Mouse (Mus musculus) thymus, adult 2 months (tissue): ENCODE measurements around the gene Isg15.

Source experiments
- CTCF ChIP-seq: fragments of 200-500 bp; IDR thresholded peaks from 2 replicates; pipeline ENCODE4 v1.5.1; 2012; ENCODE audit warnings: mild to moderate bottlenecking, control low read depth, low read length, moderate library complexity, borderline replicate concordance; ENCODE audit not compliant: control insufficient read depth, poor library complexity, insufficient read depth; ENCODE audit errors: extremely low read depth
- POLR2A ChIP-seq: fragments of 200-500 bp; IDR thresholded peaks from 2 replicates; pipeline ENCODE4 v1.6.1; 2012; ENCODE audit warnings: mild to moderate bottlenecking, low read length, control low read depth, moderate library complexity; ENCODE audit not compliant: control insufficient read depth, poor library complexity, insufficient read depth; ENCODE audit errors: extremely low read depth

DNA sequence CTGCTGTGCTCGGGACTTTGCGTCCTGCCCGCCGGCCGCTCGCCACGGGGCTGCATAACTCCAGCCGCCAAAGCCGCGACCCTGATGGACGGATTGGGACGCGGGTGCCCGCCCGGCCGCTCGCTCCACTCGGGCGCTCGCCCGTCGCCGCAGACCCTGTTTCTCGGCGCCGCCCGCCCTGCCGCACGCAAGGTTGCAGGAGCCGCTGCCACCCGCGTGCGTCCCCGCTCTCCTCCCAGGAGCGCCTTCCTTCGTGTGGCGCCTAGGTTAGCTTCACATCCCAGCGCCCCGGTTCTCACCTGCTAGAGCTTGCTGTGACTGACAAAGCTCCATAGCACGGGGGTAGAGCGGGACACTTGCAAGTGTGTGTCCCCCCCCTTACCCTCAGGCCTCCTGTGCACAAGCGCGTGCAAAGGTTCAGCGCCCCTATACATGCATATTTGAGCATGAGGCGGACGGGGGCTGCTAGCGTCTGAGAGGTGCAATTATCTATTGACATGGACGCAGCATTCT, 34.1 kb upstream of the Isg15 start, which contains the start of gene Plekhn1:
- peak; percentile 49; the same call in 1 of the 2 replicates for TF ChIP-seq POLR2A
- TF ChIP-seq CTCF, result no peak
